Mouse (Mus musculus): Measurements from ENCODE around the gene Rnf38. TPM values are rescaled to one million over a fixed set of nuclear protein-coding genes. Genes with fewer than 3 reads are reported as not detected.

The Rnf38 gene
- polyA plus RNA-seq, 1 experiment from 2014 or later: 28.7 TPM

DNA sequence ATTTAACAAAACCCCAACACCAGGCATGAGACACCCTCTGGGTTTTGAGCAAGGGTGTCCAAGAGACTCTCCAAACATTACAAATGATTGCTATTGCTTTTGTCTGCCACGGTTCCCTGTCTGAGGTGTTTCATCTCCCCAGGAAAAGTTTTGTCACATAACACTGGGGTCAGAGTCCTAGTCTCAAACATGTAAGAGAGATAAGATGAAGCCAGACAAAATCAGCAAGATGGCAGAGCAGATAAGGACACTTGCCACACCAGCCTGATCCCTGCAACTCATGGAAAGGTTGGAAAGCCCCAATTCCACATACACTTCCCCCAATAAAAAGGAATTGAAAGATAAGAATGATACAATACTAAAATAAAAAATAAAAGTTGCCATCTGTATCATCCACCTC is 49.7 kb downstream of the Rnf38 start:
- H3K4me2 ChIP-seq: no peak overlapping the region
- no peak for ATAC-seq (replicated peaks; ENCODE audit: insufficient number of reproducible peaks, low FRiP score, low TSS enrichment)
- H3K27me3 ChIP-seq (ENCODE audit: control insufficient read depth, insufficient read depth, low read length): no peaks in the 10 kb centered on the region
- H3K9me3 ChIP-seq (replicated peaks; ENCODE audit: control insufficient read depth, low read length): no peaks in the 10 kb centered on the region
- H3K4me1 ChIP-seq (ENCODE audit: control insufficient read depth, insufficient read depth, low read length): no peaks in the 10 kb centered on the region; the same call in 1 of the 2 replicates
- no peaks in the 10 kb centered on the region for H3K36me3 ChIP-seq (ENCODE audit: control insufficient read depth, insufficient read depth, low read length)
- no peak overlapping the region for H3K4me3 ChIP-seq (ENCODE audit: low read depth, low read length)
- H3K27ac ChIP-seq (ENCODE audit: low read depth, low read length): no peak overlapping the region
- WGBS (ENCODE audit: insufficient replicate concordance): 63% methylated on average over 1 of the region's 1 CpGs
- no peak overlapping the region for H3K9ac ChIP-seq (ENCODE audit: low read depth, low read length)

DNA sequence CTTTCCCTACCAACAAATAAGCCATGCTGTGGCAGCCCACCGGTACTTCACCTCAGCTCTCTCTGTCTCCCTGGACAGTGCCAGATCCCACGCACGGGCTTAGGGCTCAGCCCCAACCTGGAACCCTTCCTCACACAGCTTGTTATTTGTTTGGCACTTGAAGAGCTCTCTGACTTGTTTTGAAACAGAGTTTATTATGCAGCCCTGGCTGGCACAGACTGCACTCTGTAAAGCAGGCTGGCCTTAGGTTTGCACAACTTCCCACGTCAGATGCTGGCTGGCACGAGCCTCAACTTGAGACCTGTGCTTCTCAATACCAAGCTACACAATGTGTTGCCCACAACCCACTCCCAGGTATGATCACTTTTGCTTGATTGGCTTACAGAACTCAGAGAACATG is 53.8 kb downstream of the Rnf38 start:
- WGBS (ENCODE audit: insufficient replicate concordance): 74% methylated on average over 5 of the region's 5 CpGs
- Histone ChIP-seq H3K36me3 (ENCODE audit: control insufficient read depth, insufficient read depth, low read length) (no peaks in the 10 kb centered on the region), H3K27ac (ENCODE audit: low read depth, low read length) (no peak overlapping the region), H3K9me3 (replicated peaks; ENCODE audit: control insufficient read depth, low read length) (no peaks in the 10 kb centered on the region), H3K4me3 (ENCODE audit: low read depth, low read length) (no peak overlapping the region), H3K4me1 (ENCODE audit: control insufficient read depth, insufficient read depth, low read length) (no peaks in the 10 kb centered on the region; the same call in 1 of the 2 replicates), H3K9ac (ENCODE audit: low read depth, low read length) (no peak overlapping the region), H3K4me2 (no peak overlapping the region), H3K27me3 (ENCODE audit: control insufficient read depth, insufficient read depth, low read length) (no peaks in the 10 kb centered on the region)
- ATAC-seq (replicated peaks; ENCODE audit: insufficient number of reproducible peaks, low FRiP score, low TSS enrichment): no peak

DNA sequence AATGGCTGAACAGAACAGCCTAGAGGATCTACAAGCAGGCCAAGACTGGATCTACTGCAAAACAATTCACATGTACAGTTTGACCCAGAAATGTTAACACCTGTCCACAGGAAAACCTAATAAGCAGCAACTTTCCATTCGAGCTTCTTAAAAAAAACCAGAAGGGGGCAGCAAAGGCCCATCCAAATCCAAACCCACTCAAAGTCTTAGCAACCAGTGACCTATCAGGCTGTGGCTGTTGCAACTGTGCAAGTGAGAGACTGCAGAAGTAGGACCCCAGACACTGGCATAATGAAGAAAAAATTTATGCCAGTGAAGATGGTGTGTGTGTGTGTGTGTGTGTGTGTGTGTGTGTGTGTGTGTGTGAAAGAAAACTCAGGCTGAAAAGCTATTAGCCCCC is 60.4 kb downstream of the Rnf38 start:
- Histone ChIP-seq H3K4me1 (ENCODE audit: control insufficient read depth, insufficient read depth, low read length) (no peaks in the 10 kb centered on the region), H3K27ac (ENCODE audit: low read depth, low read length) (no peak overlapping the region), H3K9ac (ENCODE audit: low read depth, low read length) (no peak overlapping the region), H3K27me3 (ENCODE audit: control insufficient read depth, insufficient read depth, low read length) (no peaks in the 10 kb centered on the region), H3K36me3 (ENCODE audit: control insufficient read depth, insufficient read depth, low read length) (no peaks in the 10 kb centered on the region), H3K9me3 (replicated peaks; ENCODE audit: control insufficient read depth, low read length) (no peaks in the 10 kb centered on the region), H3K4me3 (ENCODE audit: low read depth, low read length) (no peak overlapping the region), H3K4me2 (no peak overlapping the region)
- WGBS (ENCODE audit: insufficient replicate concordance): 0% methylated on average over 1 of the region's 1 CpGs
- no peak for ATAC-seq (replicated peaks; ENCODE audit: insufficient number of reproducible peaks, low FRiP score, low TSS enrichment)

DNA sequence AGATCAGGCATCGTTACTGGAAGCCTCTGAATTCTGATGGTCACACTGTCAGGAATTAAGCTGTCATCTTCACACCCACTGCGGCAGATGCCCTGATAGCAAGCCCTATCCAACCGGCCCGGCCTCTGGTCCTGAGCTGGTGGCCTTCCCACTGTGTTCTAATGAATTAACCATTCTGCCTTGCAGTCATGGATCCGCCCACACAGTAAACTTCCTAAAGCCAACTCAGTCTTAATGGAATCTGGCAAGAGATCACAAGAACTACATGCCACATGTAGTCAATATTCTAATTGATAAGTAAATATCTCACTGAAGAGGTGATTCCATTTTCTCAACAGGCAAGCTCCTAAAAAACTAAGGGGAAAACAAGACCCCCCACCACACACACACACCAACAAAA is 60.9 kb downstream of the Rnf38 start:
- no peak for ATAC-seq (replicated peaks; ENCODE audit: insufficient number of reproducible peaks, low FRiP score, low TSS enrichment)
- Histone ChIP-seq H3K9me3 (replicated peaks; ENCODE audit: control insufficient read depth, low read length) (no peaks in the 10 kb centered on the region), H3K27ac (ENCODE audit: low read depth, low read length) (no peak overlapping the region), H3K4me2 (no peak overlapping the region), H3K9ac (ENCODE audit: low read depth, low read length) (no peak overlapping the region), H3K27me3 (ENCODE audit: control insufficient read depth, insufficient read depth, low read length) (no peaks in the 10 kb centered on the region), H3K4me3 (ENCODE audit: low read depth, low read length) (no peak overlapping the region), H3K36me3 (ENCODE audit: control insufficient read depth, insufficient read depth, low read length) (no peaks in the 10 kb centered on the region), H3K4me1 (ENCODE audit: control insufficient read depth, insufficient read depth, low read length) (no peaks in the 10 kb centered on the region)
- WGBS (ENCODE audit: insufficient replicate concordance): 52% methylated on average over 5 of the region's 5 CpGs

DNA sequence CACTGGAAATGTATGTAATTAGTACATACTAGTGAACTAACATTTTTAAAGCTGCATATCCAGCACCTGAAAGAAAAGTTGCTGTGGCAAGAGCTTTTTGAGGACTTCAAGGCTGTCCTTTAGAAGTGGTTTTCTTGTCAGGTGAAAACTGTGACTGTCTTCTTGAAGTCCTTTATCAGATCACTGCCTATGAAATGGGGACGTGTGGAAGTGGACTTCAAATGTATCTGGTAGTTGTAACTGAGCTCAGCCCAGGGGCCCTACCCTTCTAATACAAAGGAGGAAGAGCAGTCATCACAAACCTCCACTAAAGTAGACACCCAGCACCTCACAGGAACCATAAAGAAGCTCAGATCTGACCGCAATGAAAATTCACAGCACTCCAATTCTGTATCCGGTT is 63.7 kb downstream of the Rnf38 start:
- Histone ChIP-seq H3K27me3 (ENCODE audit: control insufficient read depth, insufficient read depth, low read length) (no peaks in the 10 kb centered on the region), H3K4me2 (no peak overlapping the region), H3K27ac (ENCODE audit: low read depth, low read length) (no peak overlapping the region), H3K9ac (ENCODE audit: low read depth, low read length) (no peak overlapping the region), H3K9me3 (replicated peaks; ENCODE audit: control insufficient read depth, low read length) (no peaks in the 10 kb centered on the region), H3K36me3 (ENCODE audit: control insufficient read depth, insufficient read depth, low read length) (no peaks in the 10 kb centered on the region), H3K4me3 (ENCODE audit: low read depth, low read length) (no peak overlapping the region), H3K4me1 (ENCODE audit: control insufficient read depth, insufficient read depth, low read length) (peaks cover 14% of the 10 kb centered on the region)
- ATAC-seq (replicated peaks; ENCODE audit: insufficient number of reproducible peaks, low FRiP score, low TSS enrichment): no peak
- WGBS (ENCODE audit: insufficient replicate concordance): 73% methylated on average over 3 of the region's 3 CpGs

DNA sequence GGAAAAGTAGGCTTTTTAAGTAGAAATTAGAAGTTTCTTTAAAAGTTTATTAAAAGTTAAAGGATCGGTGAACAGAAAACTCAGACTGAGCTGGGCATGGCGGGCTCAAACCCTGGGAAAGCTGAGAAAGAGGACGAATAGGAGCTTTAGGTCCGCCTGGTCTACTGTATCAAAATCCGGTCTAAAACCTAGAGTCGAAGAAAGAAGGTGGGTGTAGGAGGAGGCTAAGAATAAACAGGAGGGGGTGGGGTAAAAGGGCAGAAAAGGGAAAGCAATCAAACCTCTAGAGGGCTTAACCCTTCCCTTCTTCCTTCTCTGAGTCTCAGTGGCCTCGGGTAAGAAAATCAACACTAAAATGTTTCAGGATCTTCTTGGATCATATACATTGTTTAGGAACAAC is 64.8 kb downstream of the Rnf38 start:
- Histone ChIP-seq H3K27me3 (ENCODE audit: control insufficient read depth, insufficient read depth, low read length) (no peaks in the 10 kb centered on the region), H3K9me3 (replicated peaks; ENCODE audit: control insufficient read depth, low read length) (no peaks in the 10 kb centered on the region), H3K4me3 (ENCODE audit: low read depth, low read length) (peak overlapping the region; percentile 55), H3K9ac (ENCODE audit: low read depth, low read length) (peak overlapping the region; percentile 64; the same call in 1 of the 2 replicates), H3K27ac (ENCODE audit: low read depth, low read length) (peak overlapping the region; percentile 71; the same call in 1 of the 2 replicates), H3K4me1 (ENCODE audit: control insufficient read depth, insufficient read depth, low read length) (peaks cover 14% of the 10 kb centered on the region), H3K36me3 (ENCODE audit: control insufficient read depth, insufficient read depth, low read length) (no peaks in the 10 kb centered on the region), H3K4me2 (peak overlapping the region; percentile 70)
- WGBS (ENCODE audit: insufficient replicate concordance): 3% methylated on average over 7 of the region's 7 CpGs
- ATAC-seq (replicated peaks; ENCODE audit: insufficient number of reproducible peaks, low FRiP score, low TSS enrichment): no peak

DNA sequence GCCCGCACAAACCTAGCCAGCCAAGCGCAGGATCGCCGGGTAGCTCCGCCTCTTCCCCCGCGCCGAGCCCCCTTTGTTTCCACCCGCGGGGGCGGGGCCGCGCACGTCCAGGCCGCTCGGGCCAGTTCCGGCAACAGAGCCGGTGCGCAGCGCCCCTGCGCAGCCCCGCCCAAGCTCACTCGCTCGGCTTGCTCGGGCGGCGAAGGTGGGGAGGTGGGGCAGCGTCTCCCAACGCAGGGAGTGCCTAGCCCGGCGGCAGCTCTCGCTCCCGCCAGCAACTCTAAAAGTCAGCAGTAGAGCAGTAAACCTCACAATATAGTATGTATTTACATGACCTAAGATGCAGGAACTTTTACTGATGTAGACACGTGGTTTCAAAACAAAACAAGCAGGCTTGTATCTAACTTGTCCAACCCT is 65.3 kb downstream of the Rnf38 start:
- H3K9ac ChIP-seq (ENCODE audit: low read depth, low read length): peak overlapping the region; percentile 64
- peak overlapping the region; percentile 71 for H3K27ac ChIP-seq (ENCODE audit: low read depth, low read length)
- peaks cover 14% of the 10 kb centered on the region for H3K4me1 ChIP-seq (ENCODE audit: control insufficient read depth, insufficient read depth, low read length)
- ATAC-seq (replicated peaks; ENCODE audit: insufficient number of reproducible peaks, low FRiP score, low TSS enrichment): peak; percentile 90
- peak overlapping the region; percentile 55 for H3K4me3 ChIP-seq (ENCODE audit: low read depth, low read length)
- H3K9me3 ChIP-seq (replicated peaks; ENCODE audit: control insufficient read depth, low read length): no peaks in the 10 kb centered on the region
- no peaks in the 10 kb centered on the region for H3K27me3 ChIP-seq (ENCODE audit: control insufficient read depth, insufficient read depth, low read length)
- peak overlapping the region; percentile 70 for H3K4me2 ChIP-seq
- WGBS (ENCODE audit: insufficient replicate concordance): under 1% methylated on average over 21 of the region's 34 CpGs
- no peaks in the 10 kb centered on the region for H3K36me3 ChIP-seq (ENCODE audit: control insufficient read depth, insufficient read depth, low read length)

DNA sequence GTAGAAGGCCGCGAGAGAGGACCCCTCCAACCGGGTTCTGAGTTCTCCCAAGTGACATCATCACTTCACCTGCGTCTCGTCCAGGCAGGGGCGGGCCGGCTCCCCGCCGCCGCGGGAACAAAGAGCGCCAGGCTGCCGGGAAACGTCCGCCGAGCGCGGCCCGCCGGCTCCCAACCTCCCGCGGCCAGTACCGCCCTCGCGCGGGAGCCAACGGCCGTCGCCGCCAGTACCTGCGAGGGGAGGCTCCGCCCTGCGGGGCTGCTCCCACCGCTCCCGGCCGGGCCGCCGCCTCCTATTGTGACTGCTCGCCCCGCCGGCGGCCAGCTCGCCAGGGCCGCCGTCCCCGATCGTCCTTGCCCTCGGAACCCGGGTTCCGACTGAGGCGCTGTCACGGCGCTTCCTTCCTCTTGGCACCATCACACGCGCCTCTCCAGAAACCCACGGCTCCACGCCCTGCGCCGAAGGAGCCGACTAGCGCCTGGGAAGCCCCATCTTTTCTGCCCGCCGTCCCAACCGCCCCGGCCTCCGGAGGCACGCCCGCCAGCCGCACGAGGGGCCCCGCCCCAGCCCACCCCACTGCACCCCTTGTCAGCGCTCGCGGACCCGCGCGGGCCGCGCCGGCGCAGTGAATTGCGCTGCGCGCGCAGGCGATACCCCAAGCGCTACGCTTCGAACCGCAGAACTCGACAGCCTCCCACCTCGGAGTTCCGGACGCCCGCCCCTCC is 66.0 kb downstream of the Rnf38 start:
- Histone ChIP-seq H3K4me1 (ENCODE audit: control insufficient read depth, insufficient read depth, low read length) (peaks cover 17% of the 10 kb centered on the region), H3K27ac (ENCODE audit: low read depth, low read length) (peak overlapping the region; percentile 98), H3K4me3 (ENCODE audit: low read depth, low read length) (peak overlapping the region; percentile 68), H3K9me3 (replicated peaks; ENCODE audit: control insufficient read depth, low read length) (no peaks in the 10 kb centered on the region), H3K9ac (ENCODE audit: low read depth, low read length) (peak overlapping the region; percentile 90), H3K36me3 (ENCODE audit: control insufficient read depth, insufficient read depth, low read length) (no peaks in the 10 kb centered on the region), H3K27me3 (ENCODE audit: control insufficient read depth, insufficient read depth, low read length) (no peaks in the 10 kb centered on the region), H3K4me2 (peak overlapping the region; percentile 68)
- ATAC-seq (replicated peaks; ENCODE audit: insufficient number of reproducible peaks, low FRiP score, low TSS enrichment): peak; percentile 87
- WGBS (ENCODE audit: insufficient replicate concordance): under 1% methylated on average over 58 of the region's 95 CpGs

Data from heart, embryonic 11.5 days (tissue).